Mouse (Mus musculus): ENCODE measurements around the gene Ncoa5.

The Ncoa5 gene

GRCm38 (mm10) chr2:165034131-165035057 lies at the start of gene Ncoa5:
TSS of gene Ncoa5 (minus strand) at chr2:165034867.
- peak; percentile 98 for DNase-seq (ENCODE audit: low read depth)

GRCm38 (mm10) chr2:165081257-165081656 lies 46.6 kb upstream of the Ncoa5 start:
- DNase-seq (ENCODE audit: low read depth): no peak

- DNase-seq (ENCODE audit: low read depth): no peak
Measured at GRCm38 (mm10) chr2:165080657-165081056, 46.0 kb upstream of the Ncoa5 start.

- DNase-seq (ENCODE audit: low read depth): peak; percentile 58
Measured at GRCm38 (mm10) chr2:165078605-165079004, 43.9 kb upstream of the Ncoa5 start.

GRCm38 (mm10) chr2:165078045-165078444 lies 43.4 kb upstream of the Ncoa5 start:
- DNase-seq (ENCODE audit: low read depth): no peak

- DNase-seq (ENCODE audit: low read depth): no peak
Measured at GRCm38 (mm10) chr2:165077055-165077454, 42.4 kb upstream of the Ncoa5 start.

GRCm38 (mm10) chr2:165074937-165075336 lies 40.3 kb upstream of the Ncoa5 start:
- peak; percentile 87 for DNase-seq (ENCODE audit: low read depth)

- no peak for DNase-seq (ENCODE audit: low read depth)
Measured at GRCm38 (mm10) chr2:165074081-165074884, 39.6 kb upstream of the Ncoa5 start.

GRCm38 (mm10) chr2:165073381-165073781 lies 38.7 kb upstream of the Ncoa5 start:
- no peak for DNase-seq (ENCODE audit: low read depth)

- peak; percentile 84 for DNase-seq (ENCODE audit: low read depth)
Measured at GRCm38 (mm10) chr2:165070096-165070816, 35.6 kb upstream of the Ncoa5 start.

- DNase-seq (ENCODE audit: low read depth): no peak
Measured at GRCm38 (mm10) chr2:165068806-165069205, 34.1 kb upstream of the Ncoa5 start.

GRCm38 (mm10) chr2:165064489-165064888 lies 29.8 kb upstream of the Ncoa5 start:
- no peak for DNase-seq (ENCODE audit: low read depth)

- no peak for DNase-seq (ENCODE audit: low read depth)
Measured at GRCm38 (mm10) chr2:165061638-165062433, 27.2 kb upstream of the Ncoa5 start.

- no peak for DNase-seq (ENCODE audit: low read depth)
Measured at GRCm38 (mm10) chr2:165059961-165060360, 25.3 kb upstream of the Ncoa5 start.

- DNase-seq (ENCODE audit: low read depth): peak; percentile 12
Measured at GRCm38 (mm10) chr2:165056377-165057085, 21.9 kb upstream of the Ncoa5 start.

GRCm38 (mm10) chr2:165055905-165056304 lies 21.2 kb upstream of the Ncoa5 start:
- DNase-seq (ENCODE audit: low read depth): no peak

- no peak for DNase-seq (ENCODE audit: low read depth)
Measured at GRCm38 (mm10) chr2:165054888-165055852, 20.5 kb upstream of the Ncoa5 start, which contains the start of gene Cd40. TSS of gene Cd40 (plus strand) at chr2:165055627.

GRCm38 (mm10) chr2:165051566-165051965 lies 16.9 kb upstream of the Ncoa5 start:
- no peak for DNase-seq (ENCODE audit: low read depth)

- DNase-seq (ENCODE audit: low read depth): no peak
Measured at GRCm38 (mm10) chr2:165050826-165051548, 16.3 kb upstream of the Ncoa5 start.
